Mouse (Mus musculus): ENCODE measurements around the gene Sema4a. TPM values are rescaled to one million over a fixed set of nuclear protein-coding genes. Genes with fewer than 3 reads are reported as not detected.

The Sema4a gene
- polyA plus RNA-seq, 1 experiment from 2014 or later: 19.0 TPM

DNA sequence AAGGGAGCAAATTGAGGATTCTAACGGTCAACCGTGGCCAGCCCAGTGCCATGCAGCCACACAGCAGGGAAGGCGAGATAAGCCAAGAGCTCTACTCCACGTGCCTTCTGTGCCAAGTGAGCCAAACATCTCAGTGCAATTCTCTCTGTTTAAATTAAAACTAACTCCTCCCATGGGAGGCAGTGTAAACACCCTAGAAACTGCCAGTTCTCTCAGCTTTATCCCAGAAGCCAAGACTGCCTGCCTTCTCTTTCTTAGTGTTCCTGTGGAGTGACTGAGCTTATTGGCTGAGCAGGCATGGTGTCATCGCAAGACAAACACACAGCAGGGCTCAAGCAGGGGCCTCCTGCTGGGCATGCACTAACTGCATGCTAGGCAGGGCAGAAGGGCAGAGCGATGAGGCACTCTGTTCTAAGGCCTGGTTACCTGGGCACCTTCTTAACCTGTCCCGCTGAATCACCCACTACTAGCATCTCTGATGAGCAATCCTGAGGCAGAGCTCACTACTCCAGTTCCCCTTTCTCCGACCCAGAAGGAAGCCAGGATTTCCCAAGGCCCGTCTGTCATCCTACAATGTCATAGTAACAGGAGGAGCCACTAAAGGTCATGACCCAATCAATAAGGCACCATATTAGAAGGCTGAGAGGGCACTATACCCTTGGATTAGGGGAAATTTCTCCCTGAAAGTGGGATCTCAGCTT is 38.8 kb downstream of the Sema4a start:
- Histone ChIP-seq H3K9me3 (ENCODE audit: control insufficient read depth, low read length) (no peaks in the 10 kb centered on the region), H3K4me2 (peak overlapping the region; percentile 33), H3K4me3 (ENCODE audit: low read depth, low read length) (no peak overlapping the region), H3K27ac (ENCODE audit: low read depth, low read length) (peak overlapping the region; percentile 33), H3K36me3 (ENCODE audit: control insufficient read depth, insufficient read depth, low read length) (peaks cover 25% of the 10 kb centered on the region; the same call in 1 of the 2 replicates), H3K9ac (ENCODE audit: low read depth, low read length) (peak overlapping the region; percentile 16; the same call in 1 of the 2 replicates), H3K4me1 (replicated peaks; ENCODE audit: control insufficient read depth, insufficient read depth, low read length) (peaks cover 24% of the 10 kb centered on the region), H3K27me3 (replicated peaks; ENCODE audit: control insufficient read depth, insufficient read depth, low read length) (no peaks in the 10 kb centered on the region)
- ATAC-seq (replicated peaks; ENCODE audit: low FRiP score): 0 out of 2 replicates have a peak, but pooled peaks have one; percentile 19
- 42% methylated on average over 9 of the region's 9 CpGs for WGBS
- DNase-seq (ENCODE audit: low spot score): no peak

DNA sequence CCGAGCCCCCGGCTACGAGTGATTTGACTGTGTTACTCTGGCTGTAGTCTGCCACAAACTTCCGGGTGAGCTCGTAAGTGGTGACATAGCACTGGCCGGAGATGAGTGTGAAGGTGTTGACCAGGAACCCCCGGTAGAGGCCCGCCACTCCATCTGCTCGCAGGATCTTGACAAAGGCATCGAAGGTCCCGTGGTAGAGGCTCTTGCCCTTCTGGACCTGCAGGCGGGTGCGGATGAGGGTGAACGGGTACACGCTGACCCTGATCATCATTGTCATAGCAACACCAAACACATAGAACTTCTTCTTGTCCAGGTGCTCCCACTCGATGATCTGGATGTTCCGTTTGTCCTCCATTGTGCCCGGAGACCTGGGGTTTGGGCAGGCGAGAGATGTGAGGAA is 40.2 kb downstream of the Sema4a start:
- Histone ChIP-seq H3K9ac (ENCODE audit: low read depth, low read length) (no peak overlapping the region), H3K36me3 (ENCODE audit: control insufficient read depth, insufficient read depth, low read length) (peaks cover 29% of the 10 kb centered on the region; the same call in 1 of the 2 replicates), H3K9me3 (ENCODE audit: control insufficient read depth, low read length) (no peaks in the 10 kb centered on the region), H3K4me3 (ENCODE audit: low read depth, low read length) (no peak overlapping the region), H3K27me3 (replicated peaks; ENCODE audit: control insufficient read depth, insufficient read depth, low read length) (no peaks in the 10 kb centered on the region), H3K27ac (ENCODE audit: low read depth, low read length) (no peak overlapping the region), H3K4me2 (no peak overlapping the region), H3K4me1 (replicated peaks; ENCODE audit: control insufficient read depth, insufficient read depth, low read length) (peaks cover 26% of the 10 kb centered on the region)
- DNase-seq (ENCODE audit: low spot score) (no peak), ATAC-seq (replicated peaks; ENCODE audit: low FRiP score) (no peak)
- 90% methylated on average over 19 of the region's 19 CpGs for WGBS

DNA sequence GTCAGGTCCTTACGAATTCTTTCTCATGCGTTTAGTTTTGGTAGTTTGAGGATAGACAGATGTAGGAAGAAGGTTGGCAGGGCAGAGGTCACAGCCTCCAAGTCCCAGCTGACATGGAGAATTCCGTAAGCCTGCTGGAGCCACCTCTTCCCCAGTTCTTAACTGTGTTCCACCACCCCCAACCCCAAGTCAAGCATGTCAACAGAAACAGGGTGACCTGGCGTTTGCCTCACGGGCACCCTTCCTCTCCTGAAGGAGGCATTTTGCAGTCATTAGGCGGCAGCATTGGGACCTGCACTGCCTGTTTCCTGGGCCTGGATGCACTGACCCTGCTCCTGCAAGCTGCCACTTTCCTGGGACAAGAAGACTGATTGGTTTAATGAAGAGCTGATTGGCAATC is 43.0 kb downstream of the Sema4a start:
- WGBS: 81% methylated on average over 6 of the region's 6 CpGs
- no peak overlapping the region for H3K27ac ChIP-seq (ENCODE audit: low read depth, low read length)

DNA sequence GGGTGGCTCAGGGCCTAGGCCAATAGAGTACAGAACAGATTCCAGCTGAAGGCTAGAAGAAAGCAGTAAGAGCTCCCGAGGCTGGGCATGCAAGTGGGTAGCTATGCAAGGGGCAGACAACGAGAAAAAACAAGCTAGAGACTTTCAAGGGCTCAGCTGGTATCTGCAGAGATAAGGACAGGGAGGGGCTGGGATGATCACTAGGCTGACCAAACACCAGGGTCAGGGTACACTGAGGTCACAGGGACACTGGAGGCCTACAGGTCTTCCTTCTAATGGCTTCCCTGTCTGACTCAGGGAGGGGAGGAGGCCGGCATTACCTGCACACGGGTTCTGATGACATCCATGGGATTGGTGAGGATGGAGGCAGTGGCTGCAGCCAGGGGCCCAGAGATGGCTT is 45.3 kb downstream of the Sema4a start:
- no peak for DNase-seq (ENCODE audit: low spot score)
- Histone ChIP-seq H3K36me3 (ENCODE audit: control insufficient read depth, insufficient read depth, low read length) (peaks cover 35% of the 10 kb centered on the region; the same call in 1 of the 2 replicates), H3K4me1 (replicated peaks; ENCODE audit: control insufficient read depth, insufficient read depth, low read length) (peaks cover 20% of the 10 kb centered on the region)

More for the DNA sequence above, 43.0 kb downstream of the Sema4a start:
- Histone ChIP-seq H3K36me3 (ENCODE audit: control insufficient read depth, insufficient read depth, low read length) (peaks cover 33% of the 10 kb centered on the region; the same call in 1 of the 2 replicates), H3K4me2 (no peak overlapping the region), H3K27me3 (replicated peaks; ENCODE audit: control insufficient read depth, insufficient read depth, low read length) (no peaks in the 10 kb centered on the region), H3K9ac (ENCODE audit: low read depth, low read length) (no peak overlapping the region), H3K9me3 (ENCODE audit: control insufficient read depth, low read length) (no peaks in the 10 kb centered on the region), H3K4me1 (replicated peaks; ENCODE audit: control insufficient read depth, insufficient read depth, low read length) (peaks cover 21% of the 10 kb centered on the region), H3K4me3 (ENCODE audit: low read depth, low read length) (no peak overlapping the region)
- no peak for DNase-seq (ENCODE audit: low spot score)
- ATAC-seq (replicated peaks; ENCODE audit: low FRiP score): no peak

DNA sequence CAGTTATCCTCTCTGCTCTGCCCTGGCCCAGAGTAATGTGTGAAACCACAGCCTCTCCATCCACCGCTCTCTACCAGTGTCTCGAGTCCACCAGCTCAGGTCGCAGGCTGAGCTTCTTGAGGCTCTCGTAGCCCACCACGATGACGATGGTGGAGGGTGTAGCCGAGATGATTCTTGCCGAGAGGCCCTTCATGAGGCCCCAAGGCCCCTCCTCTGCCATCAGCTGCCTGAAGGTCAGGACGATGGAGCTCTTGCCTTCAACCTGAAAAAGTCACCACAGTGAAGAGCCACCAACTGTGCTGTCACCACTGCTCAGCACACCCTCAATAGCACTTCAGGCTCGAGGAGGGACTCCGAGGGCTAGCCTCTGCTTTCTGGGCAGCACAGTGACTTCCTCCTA is 48.3 kb downstream of the Sema4a start:
- WGBS: 76% methylated on average over 11 of the region's 11 CpGs
- Histone ChIP-seq H3K4me1 (replicated peaks; ENCODE audit: control insufficient read depth, insufficient read depth, low read length) (peaks cover 38% of the 10 kb centered on the region), H3K4me3 (ENCODE audit: low read depth, low read length) (no peak overlapping the region), H3K36me3 (ENCODE audit: control insufficient read depth, insufficient read depth, low read length) (peaks cover 15% of the 10 kb centered on the region; the same call in 1 of the 2 replicates), H3K9me3 (ENCODE audit: control insufficient read depth, low read length) (no peaks in the 10 kb centered on the region), H3K4me2 (no peak overlapping the region), H3K27me3 (replicated peaks; ENCODE audit: control insufficient read depth, insufficient read depth, low read length) (no peaks in the 10 kb centered on the region), H3K9ac (ENCODE audit: low read depth, low read length) (no peak overlapping the region), H3K27ac (ENCODE audit: low read depth, low read length) (no peak overlapping the region; the same call in 1 of the 2 replicates)
- no peak for DNase-seq (ENCODE audit: low spot score)
- no peak for ATAC-seq (replicated peaks; ENCODE audit: low FRiP score)

More for the DNA sequence above, 45.3 kb downstream of the Sema4a start:
- no peak overlapping the region for H3K4me2 ChIP-seq
- no peak overlapping the region for H3K4me3 ChIP-seq (ENCODE audit: low read depth, low read length)
- H3K27me3 ChIP-seq (replicated peaks; ENCODE audit: control insufficient read depth, insufficient read depth, low read length): no peaks in the 10 kb centered on the region
- ATAC-seq (replicated peaks; ENCODE audit: low FRiP score): no peak
- 58% methylated on average over 4 of the region's 4 CpGs for WGBS
- H3K27ac ChIP-seq (ENCODE audit: low read depth, low read length): no peak overlapping the region
- H3K9ac ChIP-seq (ENCODE audit: low read depth, low read length): 0 out of 2 replicates have a peak overlapping the region, but pooled peaks have one; percentile 6
- no peaks in the 10 kb centered on the region for H3K9me3 ChIP-seq (ENCODE audit: control insufficient read depth, low read length)

DNA sequence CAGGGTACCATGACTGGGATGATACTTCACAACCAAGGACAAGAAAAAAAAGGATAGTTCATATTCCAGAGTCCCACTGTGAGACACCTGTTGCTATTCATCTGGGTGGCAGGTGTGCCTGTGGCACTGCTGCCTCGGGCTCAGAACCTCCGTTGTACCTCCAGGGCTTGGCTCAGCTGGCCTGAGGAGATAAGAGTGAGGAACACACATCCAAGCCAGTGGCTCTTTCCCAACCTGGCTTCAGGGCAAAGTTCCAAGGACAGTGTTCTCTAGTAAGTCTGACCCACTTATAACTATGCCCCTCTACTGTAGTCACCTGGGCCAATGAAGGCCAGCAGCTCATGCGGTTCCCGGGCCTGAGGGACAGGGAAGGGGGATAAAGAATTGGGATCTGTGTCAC is 49.3 kb downstream of the Sema4a start:
- peak overlapping the region; percentile 3; the same call in 1 of the 2 replicates for H3K9ac ChIP-seq (ENCODE audit: low read depth, low read length)
- H3K4me1 ChIP-seq (replicated peaks; ENCODE audit: control insufficient read depth, insufficient read depth, low read length): peaks cover 43% of the 10 kb centered on the region
- 64% methylated on average over 4 of the region's 4 CpGs for WGBS
- H3K36me3 ChIP-seq (ENCODE audit: control insufficient read depth, insufficient read depth, low read length): peaks cover 13% of the 10 kb centered on the region; the same call in 1 of the 2 replicates
- no peaks in the 10 kb centered on the region for H3K9me3 ChIP-seq (ENCODE audit: control insufficient read depth, low read length)
- H3K27ac ChIP-seq (ENCODE audit: low read depth, low read length): no peak overlapping the region; the same call in 1 of the 2 replicates
- H3K27me3 ChIP-seq (replicated peaks; ENCODE audit: control insufficient read depth, insufficient read depth, low read length): no peaks in the 10 kb centered on the region
- DNase-seq (ENCODE audit: low spot score) (no peak), ATAC-seq (replicated peaks; ENCODE audit: low FRiP score) (0 out of 2 replicates have a peak, but pooled peaks have one; percentile 24)
- H3K4me2 ChIP-seq: peak overlapping the region; percentile 25; the same call in 1 of the 2 replicates
- no peak overlapping the region for H3K4me3 ChIP-seq (ENCODE audit: low read depth, low read length)

DNA sequence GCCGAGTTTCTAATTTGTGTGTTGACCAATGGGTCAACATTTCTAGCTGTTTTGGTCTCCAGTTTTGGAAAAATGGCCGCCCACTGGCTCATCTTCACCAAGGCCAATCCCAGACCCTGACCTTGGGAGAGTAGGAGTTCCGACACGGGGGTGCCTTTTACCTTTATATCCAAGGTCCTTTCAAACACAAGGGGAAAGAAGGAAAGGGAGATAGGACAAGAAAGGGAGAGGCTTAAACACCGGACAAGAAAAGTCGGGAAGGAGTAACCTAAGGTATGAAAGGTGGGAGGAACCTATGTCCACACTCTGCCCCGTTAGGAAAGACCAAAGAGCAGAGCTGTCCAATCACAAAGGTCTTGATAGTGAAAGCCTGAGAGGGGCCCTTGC is 50.3 kb downstream of the Sema4a start:
- Histone ChIP-seq H3K4me1 (replicated peaks; ENCODE audit: control insufficient read depth, insufficient read depth, low read length) (peaks cover 40% of the 10 kb centered on the region), H3K27ac (ENCODE audit: low read depth, low read length) (peak overlapping the region; percentile 91), H3K9me3 (ENCODE audit: control insufficient read depth, low read length) (no peaks in the 10 kb centered on the region), H3K4me3 (ENCODE audit: low read depth, low read length) (peak overlapping the region; percentile 80), H3K36me3 (ENCODE audit: control insufficient read depth, insufficient read depth, low read length) (peaks cover 12% of the 10 kb centered on the region; the same call in 1 of the 2 replicates), H3K9ac (ENCODE audit: low read depth, low read length) (peak overlapping the region; percentile 97), H3K4me2 (peak overlapping the region; percentile 91), H3K27me3 (replicated peaks; ENCODE audit: control insufficient read depth, insufficient read depth, low read length) (no peaks in the 10 kb centered on the region)
- 22% methylated on average over 7 of the region's 7 CpGs for WGBS
- DNase-seq (ENCODE audit: low spot score): no peak
- no peak; the same call in 1 of the 2 replicates for ATAC-seq (replicated peaks; ENCODE audit: low FRiP score)

DNA sequence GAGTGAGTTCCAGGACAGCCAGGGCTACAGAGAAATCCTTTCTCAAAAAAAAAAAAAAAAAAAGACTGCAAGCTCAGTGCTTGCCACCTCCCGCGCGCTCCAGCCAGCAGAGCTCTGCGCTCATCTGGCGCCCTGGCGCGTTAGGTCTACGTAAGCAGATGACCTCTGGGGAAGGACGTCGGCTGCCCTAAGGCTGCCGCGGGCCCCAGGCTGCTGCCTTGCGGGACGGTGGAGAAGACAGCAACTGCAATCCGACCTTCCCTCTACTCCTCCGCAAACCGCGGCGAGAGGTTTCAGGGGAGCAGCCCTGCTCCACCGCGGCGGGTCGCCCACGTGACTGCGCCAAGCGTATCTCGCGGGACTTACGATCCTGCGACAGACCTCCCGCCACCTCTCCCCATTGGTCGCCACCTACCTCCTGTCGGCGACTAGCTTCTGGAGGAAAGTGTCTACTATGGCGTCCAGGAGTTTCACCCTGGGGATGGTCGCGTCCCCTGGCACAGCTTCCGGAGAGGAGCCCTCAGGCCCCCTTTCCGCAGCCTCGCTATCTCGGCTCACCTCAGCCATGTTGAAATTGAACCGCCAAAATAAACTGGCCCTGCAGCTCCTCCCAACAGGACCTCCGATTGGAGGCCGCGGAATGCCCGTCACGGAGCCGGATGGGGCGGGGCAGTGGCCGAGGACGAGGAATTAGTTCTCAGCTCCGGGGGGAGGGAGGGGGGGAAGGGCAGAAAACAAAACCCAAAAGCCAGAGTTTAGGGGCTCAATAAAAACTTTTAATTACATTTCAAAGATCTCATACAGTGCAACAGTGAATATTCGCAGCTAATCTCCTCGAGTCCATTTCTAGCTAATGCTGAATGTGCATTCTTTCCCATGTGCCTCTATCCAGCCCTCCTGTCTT is 51.0 kb downstream of the Sema4a start, which contains the start of gene Pmf1:
Gene Pmf1, minus strand, starts transcription at position 591 of the 904 bp plus-strand sequence.
- WGBS: under 1% methylated on average over 54 of the region's 54 CpGs
- Histone ChIP-seq H3K4me3 (ENCODE audit: low read depth, low read length) (peak within 1 kb of the TSS; percentile 80), H3K9me3 (ENCODE audit: control insufficient read depth, low read length) (no peaks in the 10 kb centered on the region), H3K36me3 (ENCODE audit: control insufficient read depth, insufficient read depth, low read length) (peaks cover 11% of the 10 kb centered on the region; the same call in 1 of the 2 replicates), H3K27ac (ENCODE audit: low read depth, low read length) (peak within 1 kb of the TSS; percentile 91), H3K4me2 (peak within 1 kb of the TSS; percentile 91), H3K9ac (ENCODE audit: low read depth, low read length) (peak within 1 kb of the TSS; percentile 97), H3K4me1 (replicated peaks; ENCODE audit: control insufficient read depth, insufficient read depth, low read length) (peaks cover 37% of the 10 kb centered on the region), H3K27me3 (replicated peaks; ENCODE audit: control insufficient read depth, insufficient read depth, low read length) (no peaks in the 10 kb centered on the region)
- peak; percentile 92 for ATAC-seq (replicated peaks; ENCODE audit: low FRiP score)
- DNase-seq (ENCODE audit: low spot score): peak; percentile 93
